Mouse (Mus musculus) CH12.LX (cell line): ENCODE results near the gene Tfap2a.

Source experiments
- CTCF ChIP-seq, 2 experiments: IDR thresholded peaks in 1 of 2; conservative IDR thresholded peaks in 1 of 2; 2 replicates each; pipeline ENCODE4 v1.5.1; 2011 to 2012; ENCODE audit warnings: low read depth in 2 of 2, low read length in 2 of 2, improper control_type of control experiment in 1 of 2, inconsistent platforms in 1 of 2, mild to moderate bottlenecking in 1 of 2, moderate library complexity in 1 of 2
- MEF2A ChIP-seq: IDR thresholded peaks from 2 replicates; pipeline ENCODE4 v1.6.1; 2014; ENCODE audit warnings: low read depth, mild to moderate bottlenecking, inconsistent platforms, low read length, improper control_type of control experiment, borderline replicate concordance
- NRF1 ChIP-seq: IDR thresholded peaks from 2 replicates; pipeline ENCODE4 v1.6.1; 2014; ENCODE audit warnings: low read depth, mild to moderate bottlenecking, inconsistent platforms, low read length, improper control_type of control experiment, moderate library complexity
- PAX5 ChIP-seq: IDR thresholded peaks from 2 replicates; pipeline ENCODE4 v1.6.1; 2012; ENCODE audit warnings: low read length, inconsistent platforms, mixed read lengths
- POLR2A ChIP-seq: IDR thresholded peaks from 2 replicates; pipeline ENCODE4 v1.6.1; 2011; ENCODE audit warnings: low read depth, mild to moderate bottlenecking, improper control_type of control experiment, low read length
- POLR2AphosphoS2 ChIP-seq: IDR thresholded peaks from 2 replicates; pipeline ENCODE4 v1.6.1; 2011; ENCODE audit warnings: low read depth, low read length, improper control_type of control experiment
- RAD21 ChIP-seq: IDR thresholded peaks from 2 replicates; pipeline ENCODE4 v1.6.1; 2011; ENCODE audit warnings: low read depth, mild to moderate bottlenecking, low read length, improper control_type of control experiment, moderate library complexity
- RCOR1 ChIP-seq: conservative IDR thresholded peaks from 2 replicates; pipeline ENCODE4 v1.6.1; 2012; ENCODE audit warnings: low read depth, mild to moderate bottlenecking, inconsistent platforms, low read length, improper control_type of control experiment
- ZKSCAN1 ChIP-seq: IDR thresholded peaks from 2 replicates; pipeline ENCODE4 v1.6.1; 2012; ENCODE audit warnings: low read depth, inconsistent platforms, low read length, improper control_type of control experiment, borderline replicate concordance

DNA sequence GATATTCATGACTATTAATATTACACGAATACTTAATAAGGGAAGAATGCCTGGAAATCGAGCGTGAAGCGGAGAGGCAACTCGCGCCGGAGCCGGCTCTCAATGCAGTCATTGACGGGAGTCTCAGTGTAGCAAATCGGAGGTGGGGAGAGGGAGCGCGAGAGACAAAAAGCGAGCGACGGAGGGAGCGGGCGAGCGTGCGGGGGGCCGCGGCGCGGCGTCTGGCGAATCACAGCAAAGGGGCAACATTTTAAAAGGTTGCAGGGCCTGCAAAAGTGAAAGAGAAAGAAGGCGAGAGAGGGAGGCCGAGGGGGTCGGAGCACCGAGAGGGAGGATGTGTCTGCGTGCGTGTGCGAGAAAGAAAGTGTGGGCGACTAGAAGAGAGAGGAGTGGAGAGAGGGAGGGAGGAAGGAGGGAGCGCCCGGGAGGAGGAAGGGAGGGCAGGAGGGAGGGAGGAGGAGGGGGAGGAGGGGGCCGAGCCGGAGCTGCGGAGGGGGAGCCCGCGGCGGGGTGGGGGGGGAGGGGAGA lies 7.5 kb downstream of the Tfap2a start:
- TF ChIP-seq RCOR1 (no peak), ZKSCAN1 (no peak), POLR2AphosphoS2 (no peak), PAX5 (no peak), POLR2A (no peak), CTCF (conservative IDR thresholded peaks at IDR 0.05 in 1 of 2, IDR thresholded peaks at IDR 0.05 in 1 of 2; ENCODE audit: low read depth in 2 of 2, low read length in 2 of 2) (no peak), RAD21 (no peak), MEF2A (no peak), NRF1 (no peak)
